Mouse (Mus musculus) c-Kit-positive CD71-negative TER-119-negative erythroid progenitor cells, embryonic 14.5 days (primary cell): Measurements from ENCODE around the gene Olfr638.
"Not testable (repeated sequence)": the region's sequence is repeated elsewhere in the genome, so short reads cannot be mapped to it uniquely, and the experiment has no call there.

Experiments
- DNase-seq: peaks from one replicate; pipeline ENCODE4 v3.0.0-alpha.2; 2013; ENCODE audit warnings: low read depth

Olfr638 gene

GRCm38 (mm10) chr7:103998446-103998845, at the start of gene Olfr638:
TSS of gene Olfr638 (plus strand) at chr7:103998746.
- DNase-seq: no peak

- DNase-seq: not testable (repeated sequence)
Observed at GRCm38 (mm10) chr7:103966873-103967272, 31.7 kb upstream of the Olfr638 start.

- no peak for DNase-seq
Observed at GRCm38 (mm10) chr7:103970852-103971251, 27.7 kb upstream of the Olfr638 start, which contains the start of gene Olfr635. TSS of gene Olfr635 (plus strand) at chr7:103971152.

- DNase-seq: no peak
Observed at GRCm38 (mm10) chr7:103971782-103972181, 26.8 kb upstream of the Olfr638 start.

- DNase-seq: no peak
Observed at GRCm38 (mm10) chr7:103999124-103999523, 578 bp downstream of the Olfr638 start.

GRCm38 (mm10) chr7:104017203-104017602, 18.7 kb downstream of the Olfr638 start, which contains the start of gene Olfr639:
TSS of gene Olfr639 (minus strand) at chr7:104017303.
- no peak for DNase-seq

- DNase-seq: no peak
Observed at GRCm38 (mm10) chr7:104018953-104019352, 20.4 kb downstream of the Olfr638 start.

- DNase-seq: no peak
Observed at GRCm38 (mm10) chr7:104021651-104022050, 23.1 kb downstream of the Olfr638 start.

GRCm38 (mm10) chr7:104025473-104025872, 26.9 kb downstream of the Olfr638 start, which contains the start of gene Olfr640:
TSS of gene Olfr640 (minus strand) at chr7:104025573.
- no peak for DNase-seq

GRCm38 (mm10) chr7:104026978-104027377, 28.4 kb downstream of the Olfr638 start:
- DNase-seq: no peak

- no peak for DNase-seq
Observed at GRCm38 (mm10) chr7:104035145-104035544, 36.6 kb downstream of the Olfr638 start, which contains the start of gene Olfr641. TSS of gene Olfr641 (plus strand) at chr7:104035445.

- DNase-seq: no peak
Observed at GRCm38 (mm10) chr7:104050745-104051144, 52.2 kb downstream of the Olfr638 start.

- no peak for DNase-seq
Observed at GRCm38 (mm10) chr7:104052566-104052965, 54.0 kb downstream of the Olfr638 start, which contains the start of gene Olfr642. TSS of gene Olfr642 (minus strand) at chr7:104052666.
